Mouse (Mus musculus) small intestine, adult 2 months (tissue): ENCODE data around the gene R3hdm4. TPM values are rescaled to one million over a fixed set of nuclear protein-coding genes. Genes with fewer than 3 reads are reported as not detected.

Experiments used
- H3K27ac ChIP-seq: fragments of 200-500 bp; 2 replicates; pipeline ENCODE4 v1.5.1; 2012; ENCODE audit warnings: low read depth, low read length, control low read depth, inconsistent platforms; ENCODE audit not compliant: insufficient read depth
- H3K27me3 ChIP-seq: fragments of 200-500 bp; 2 replicates; pipeline ENCODE4 v1.6.1; 2012; ENCODE audit warnings: mild to moderate bottlenecking, moderate library complexity, low read length, inconsistent platforms; ENCODE audit not compliant: control insufficient read depth, insufficient read depth
- H3K36me3 ChIP-seq: fragments of 200-500 bp; 2 replicates; pipeline ENCODE4 v1.6.1; 2012; ENCODE audit warnings: mild to moderate bottlenecking, low read length, control low read depth, inconsistent platforms; ENCODE audit not compliant: control insufficient read depth, insufficient read depth
- H3K4me1 ChIP-seq: fragments of 200-500 bp; 2 replicates; pipeline ENCODE4 v1.6.1; 2012; ENCODE audit warnings: low read length, inconsistent platforms, mixed read lengths; ENCODE audit not compliant: control insufficient read depth, insufficient read depth, insufficient read length
- H3K4me3 ChIP-seq: fragments of 200-500 bp; 2 replicates; pipeline ENCODE4 v1.5.1; 2012; ENCODE audit warnings: low read depth, mild to moderate bottlenecking, control low read depth, inconsistent platforms, low read length, moderate library complexity
- CTCF ChIP-seq: fragments of 200-500 bp; IDR thresholded peaks from 2 replicates; pipeline ENCODE4 v1.5.1; 2012; ENCODE audit warnings: low read depth, mild to moderate bottlenecking, control low read depth, inconsistent platforms, low read length, moderate library complexity, mixed read lengths; ENCODE audit not compliant: insufficient replicate concordance, insufficient read length; ENCODE audit errors: extremely low read depth
- POLR2A ChIP-seq: fragments of 200-500 bp; IDR thresholded peaks from 2 replicates; pipeline ENCODE4 v1.6.1; 2012; ENCODE audit warnings: low read depth, mild to moderate bottlenecking, control low read depth, inconsistent platforms, low read length, moderate library complexity
- WGBS: fragments of 180-500 bp; shearing (Covaris S2); methylation state at CpG from one replicate; pipeline ENCODE4 v1.1.7; 2018; 5-methylcytosine and 5-hydroxymethylcytosine counted together
- polyA plus RNA-seq: library from polyadenylated mRNA; depleted of rRNA; stranded (reverse); fragments of >200 nt; gene quantifications from 2 replicates; pipeline ENCODE4 v1.2.3, GENCODE M21; 2012; rRNA removed

The R3hdm4 gene
- polyA plus RNA-seq, 1 experiment, result 104 TPM

GRCm38 (mm10) chr10:79864351-79865188, 56.4 kb downstream of the R3hdm4 start:
- Histone ChIP-seq H3K4me1 (peaks cover 1% of the 10 kb centered on the region; the same call in 1 of the 2 replicates), H3K27me3 (no peaks in the 10 kb centered on the region), H3K27ac (no peak overlapping the region), H3K36me3 (peaks cover 44% of the 10 kb centered on the region), H3K4me3 (no peak overlapping the region)
- no peak for TF ChIP-seq CTCF
- TF ChIP-seq POLR2A, result no peak
- WGBS, result 45% methylated on average over 10 of the region's 10 CpGs

GRCm38 (mm10) chr10:79862925-79863324, 58.1 kb downstream of the R3hdm4 start:
- Histone ChIP-seq H3K4me3 (no peak overlapping the region), H3K27ac (no peak overlapping the region), H3K4me1 (peaks cover 16% of the 10 kb centered on the region), H3K27me3 (no peaks in the 10 kb centered on the region), H3K36me3 (peaks cover 59% of the 10 kb centered on the region)
- 68% methylated on average over 10 of the region's 10 CpGs for WGBS
- no peak for TF ChIP-seq CTCF
- TF ChIP-seq POLR2A, result no peak

GRCm38 (mm10) chr10:79862049-79862788, 58.8 kb downstream of the R3hdm4 start:
- Histone ChIP-seq H3K27me3 (no peaks in the 10 kb centered on the region), H3K4me3 (no peak overlapping the region), H3K27ac (no peak overlapping the region), H3K36me3 (peaks cover 65% of the 10 kb centered on the region), H3K4me1 (peaks cover 23% of the 10 kb centered on the region)
- WGBS, result 76% methylated on average over 23 of the region's 23 CpGs
- no peak for TF ChIP-seq CTCF
- no peak for TF ChIP-seq POLR2A

- Histone ChIP-seq H3K27me3 (no peaks in the 10 kb centered on the region), H3K36me3 (peaks cover 73% of the 10 kb centered on the region), H3K27ac (no peak overlapping the region), H3K4me1 (peaks cover 30% of the 10 kb centered on the region), H3K4me3 (no peak overlapping the region)
- WGBS, result 68% methylated on average over 25 of the region's 25 CpGs
- TF ChIP-seq CTCF, result no peak
- no peak for TF ChIP-seq POLR2A
Observed at GRCm38 (mm10) chr10:79861230-79862048, 59.6 kb downstream of the R3hdm4 start.

GRCm38 (mm10) chr10:79860079-79860911, 60.7 kb downstream of the R3hdm4 start:
- Histone ChIP-seq H3K4me3 (no peak overlapping the region), H3K27ac (no peak overlapping the region), H3K36me3 (peaks cover 75% of the 10 kb centered on the region), H3K27me3 (no peaks in the 10 kb centered on the region), H3K4me1 (peaks cover 32% of the 10 kb centered on the region)
- 89% methylated on average over 26 of the region's 26 CpGs for WGBS
- no peak for TF ChIP-seq CTCF
- no peak for TF ChIP-seq POLR2A

Other genes with a start within 250 kb of the R3hdm4 start
- gene Cdc34, start 239.0 kb downstream of the R3hdm4 start, polyA plus RNA-seq, result 101 and 163 TPM in 2 replicates
- gene Gzmm, start 232.2 kb downstream of the R3hdm4 start, polyA plus RNA-seq, result 0.11 and 0.52 TPM in 2 replicates
- 1,266 and 1,465 TPM in 2 replicates for gene Bsg, start 216.7 kb downstream of the R3hdm4 start, polyA plus RNA-seq
- gene Hcn2, start 204.6 kb downstream of the R3hdm4 start, polyA plus RNA-seq, result 8.3 and 19.2 TPM in 2 replicates
- gene Polrmt, start 174.6 kb downstream of the R3hdm4 start, polyA plus RNA-seq, result 38.7 and 50.0 TPM in 2 replicates
- gene Fgf22, start 166.1 kb downstream of the R3hdm4 start, polyA plus RNA-seq, result not detected in 2 replicates
- gene Rnf126, start 154.3 kb downstream of the R3hdm4 start, polyA plus RNA-seq, result 130 and 222 TPM in 2 replicates
- gene Fstl3, start 143.9 kb downstream of the R3hdm4 start, polyA plus RNA-seq, result 16.0 and 19.6 TPM in 2 replicates
- 0.24 and 0.67 TPM in 2 replicates for gene Prss57, start 130.2 kb downstream of the R3hdm4 start, polyA plus RNA-seq
- 13.0 and 24.0 TPM in 2 replicates for gene Palm, start 127.6 kb downstream of the R3hdm4 start, polyA plus RNA-seq
- gene Misp, start 100.2 kb downstream of the R3hdm4 start, polyA plus RNA-seq, result 141 and 347 TPM in 2 replicates
- gene Ptbp1, start 66.8 kb downstream of the R3hdm4 start, polyA plus RNA-seq, result 150 and 285 TPM in 2 replicates
- 1.6 and 2.1 TPM in 2 replicates for gene Prtn3, start 46.7 kb downstream of the R3hdm4 start, polyA plus RNA-seq
- gene Plppr3, start 46.6 kb downstream of the R3hdm4 start, polyA plus RNA-seq, result 2.8 and 5.3 TPM in 2 replicates
- 0.72 TPM in 1 of 2 replicates, not detected in the other for gene Elane, start 35.0 kb downstream of the R3hdm4 start, polyA plus RNA-seq
- gene Cfd, start 30.4 kb downstream of the R3hdm4 start, polyA plus RNA-seq, result 48.6 and 122 TPM in 2 replicates
- 34.8 and 58.1 TPM in 2 replicates for gene Med16, start 12.3 kb downstream of the R3hdm4 start, polyA plus RNA-seq
- not detected in 2 replicates for gene Gm26602, start 10.4 kb downstream of the R3hdm4 start, polyA plus RNA-seq
- 3.0 and 5.9 TPM in 2 replicates for gene Kiss1r, start 4.2 kb downstream of the R3hdm4 start, polyA plus RNA-seq
- gene Arid3a, start 5.8 kb upstream of the R3hdm4 start, polyA plus RNA-seq, result 10.7 and 23.9 TPM in 2 replicates
- 34.8 and 44.6 TPM in 2 replicates for gene Wdr18, start 38.9 kb upstream of the R3hdm4 start, polyA plus RNA-seq
- not detected in 2 replicates for gene Grin3b, start 49.5 kb upstream of the R3hdm4 start, polyA plus RNA-seq
- 225 and 441 TPM in 2 replicates for gene Tmem259, start 63.1 kb upstream of the R3hdm4 start, polyA plus RNA-seq
- 49.9 and 72.8 TPM in 2 replicates for gene Cnn2, start 67.4 kb upstream of the R3hdm4 start, polyA plus RNA-seq
- gene Abca7, start 75.3 kb upstream of the R3hdm4 start, polyA plus RNA-seq, result 18.1 and 33.4 TPM in 2 replicates
- gene Arhgap45, start 95.4 kb upstream of the R3hdm4 start, polyA plus RNA-seq, result 23.2 and 36.8 TPM in 2 replicates
- 140 and 186 TPM in 2 replicates for gene Polr2e, start 118.6 kb upstream of the R3hdm4 start, polyA plus RNA-seq
- gene Gpx4, start 126.0 kb upstream of the R3hdm4 start, polyA plus RNA-seq, result 388 and 646 TPM in 2 replicates
- 61.2 and 126 TPM in 2 replicates for gene Sbno2, start 184.4 kb upstream of the R3hdm4 start, polyA plus RNA-seq
- gene Stk11, start 194.6 kb upstream of the R3hdm4 start, polyA plus RNA-seq, result 77.5 and 124 TPM in 2 replicates
- gene Atp5d, start 217.4 kb upstream of the R3hdm4 start, polyA plus RNA-seq, result 2,309 and 4,813 TPM in 2 replicates
- gene Cbarp, start 219.6 kb upstream of the R3hdm4 start, polyA plus RNA-seq, result 3.7 and 6.6 TPM in 2 replicates
- 151 and 372 TPM in 2 replicates for gene Midn, start 227.1 kb upstream of the R3hdm4 start, polyA plus RNA-seq
- 18.5 and 48.0 TPM in 2 replicates for gene Cirbp, start 244.8 kb upstream of the R3hdm4 start, polyA plus RNA-seq